Mouse (Mus musculus) MEL-GATA-1-ER (cell line): ENCODE data around the gene Zfp108.

Experiments used
- DNase-seq: peaks from one replicate; pipeline ENCODE4 v3.0.0-alpha.2; 2012; ENCODE audit warnings: low read depth; ENCODE audit errors: extremely low read depth

Zfp108 gene

GRCm38 (mm10) chr7:24280858-24281145 lies 26.2 kb downstream of the Zfp108 start:
- DNase-seq, result no peak

DNA sequence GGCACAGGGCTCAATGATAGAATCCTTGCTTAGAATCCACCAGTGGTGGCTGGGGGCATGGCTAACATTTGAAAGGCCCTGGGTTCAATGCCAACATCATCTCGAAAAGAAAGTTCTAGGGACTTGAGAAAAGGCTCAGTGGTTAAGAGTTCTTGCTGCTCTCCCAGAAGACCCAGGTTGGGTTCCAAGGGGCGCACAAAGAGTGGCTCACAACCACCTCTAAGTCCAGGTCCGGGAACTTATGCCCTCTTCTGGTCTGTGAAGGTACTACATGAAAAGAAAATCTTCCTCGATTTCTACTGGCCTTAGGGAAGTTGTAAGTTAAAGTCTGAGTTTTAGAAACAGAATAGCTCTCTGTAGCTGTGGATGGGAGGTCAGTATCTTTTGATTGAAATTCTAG lies 31.5 kb downstream of the Zfp108 start:
- no peak for DNase-seq

GRCm38 (mm10) chr7:24286916-24287315 lies 32.3 kb downstream of the Zfp108 start:
- DNase-seq, result no peak

DNA sequence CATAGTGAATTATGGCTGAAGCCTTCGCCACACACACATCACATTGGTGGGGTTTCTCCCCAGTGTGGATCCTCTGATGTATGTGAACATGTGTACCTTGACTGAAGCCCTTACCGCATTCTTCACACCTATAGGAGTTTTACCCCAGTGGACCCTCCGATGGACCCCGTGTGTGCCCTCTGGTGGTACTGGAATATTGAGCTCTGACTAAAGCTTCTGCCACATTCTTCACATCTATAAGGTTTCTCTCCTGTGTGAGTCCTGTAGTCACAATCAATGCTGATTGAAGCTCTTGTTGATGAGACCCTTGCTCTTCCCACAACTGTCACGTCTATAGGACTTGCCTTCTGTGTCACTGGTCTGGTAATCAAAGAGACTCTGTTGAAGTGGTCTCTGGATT lies 33.1 kb downstream of the Zfp108 start:
- DNase-seq, result no peak

DNA sequence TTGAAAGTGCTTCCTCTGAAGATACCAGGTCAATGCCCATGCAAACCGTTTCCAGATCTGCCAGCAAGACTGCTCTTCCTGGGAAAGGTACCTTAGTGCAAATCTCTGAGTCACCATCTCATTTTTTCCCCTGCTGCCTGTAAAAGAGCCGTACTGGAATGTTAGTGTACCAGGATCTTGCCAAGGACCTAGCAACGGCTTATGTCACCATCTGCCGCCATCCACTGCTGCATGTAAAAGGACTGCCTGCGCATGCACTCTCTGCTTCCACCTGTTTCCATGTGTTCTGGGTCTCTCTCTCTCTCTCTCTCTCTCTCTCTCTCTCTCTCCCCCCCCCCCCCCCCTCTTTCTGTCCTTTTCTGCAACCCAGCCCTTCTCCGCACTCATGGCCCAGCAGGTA lies 33.9 kb downstream of the Zfp108 start:
- no peak for DNase-seq

DNA sequence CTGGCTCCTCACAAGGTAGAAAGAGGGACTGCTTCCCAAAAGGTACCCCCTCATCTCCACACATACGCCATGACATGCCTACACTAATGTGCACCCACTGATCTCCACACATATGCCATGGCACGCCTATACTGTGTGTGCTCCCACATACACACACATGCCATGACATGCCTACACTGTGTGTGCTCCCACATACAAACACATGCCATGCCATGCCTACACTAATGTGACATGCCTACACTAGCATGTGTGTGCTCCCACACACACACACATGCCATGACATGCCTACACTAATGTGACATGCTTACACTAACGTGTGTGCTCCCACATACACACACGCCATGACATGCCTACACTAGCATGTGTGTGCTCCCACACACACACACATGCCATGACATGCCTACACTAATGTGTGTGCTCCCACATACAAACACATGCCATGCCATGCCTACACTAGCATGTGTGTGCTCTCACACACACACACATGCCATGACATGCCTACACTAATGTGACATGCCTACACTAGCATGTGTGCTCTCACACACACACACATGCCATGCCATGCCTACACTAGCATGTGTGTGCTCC lies 35.6 kb downstream of the Zfp108 start:
- DNase-seq, result no peak

- no peak for DNase-seq
Measured at GRCm38 (mm10) chr7:24291387-24292090, 36.9 kb downstream of the Zfp108 start.

DNA sequence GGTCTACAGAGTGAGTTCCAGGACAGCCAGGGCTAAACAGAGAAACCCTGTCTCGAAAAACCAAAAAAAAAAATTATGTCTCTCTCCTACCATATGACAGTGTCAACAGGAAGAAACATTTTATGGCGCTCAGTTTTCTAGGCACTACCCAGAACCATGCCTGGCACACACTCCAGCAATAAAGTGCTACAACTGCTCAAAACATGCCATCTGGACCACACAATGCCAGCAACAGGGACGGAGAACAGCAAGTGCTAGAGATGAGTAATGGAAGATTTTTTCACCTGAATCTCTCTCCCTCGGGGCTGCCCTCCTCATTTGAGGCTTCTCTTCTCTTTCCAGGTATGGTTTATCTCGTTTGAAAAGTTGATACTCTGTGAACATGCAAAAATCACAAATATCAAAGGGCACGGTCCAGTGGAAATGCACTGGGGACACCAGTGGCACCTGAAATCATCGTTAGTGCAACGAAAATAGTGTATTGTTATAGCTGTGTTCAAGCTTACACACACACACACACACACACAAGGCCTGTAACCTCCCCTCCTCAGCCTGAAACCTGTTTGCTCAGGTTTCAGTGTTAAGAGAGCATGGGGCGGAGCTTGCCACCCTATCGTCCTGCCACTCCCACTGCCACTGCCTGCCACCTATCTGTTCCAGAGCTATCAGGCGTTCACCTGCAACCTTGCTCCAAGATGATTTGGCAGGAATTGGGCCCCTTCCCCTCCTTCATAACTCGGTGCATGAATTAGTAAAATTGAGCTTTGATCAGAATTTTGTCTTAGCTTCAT lies 38.7 kb downstream of the Zfp108 start:
- DNase-seq, result no peak

GRCm38 (mm10) chr7:24294763-24295162 lies 40.2 kb downstream of the Zfp108 start:
- no peak for DNase-seq

DNA sequence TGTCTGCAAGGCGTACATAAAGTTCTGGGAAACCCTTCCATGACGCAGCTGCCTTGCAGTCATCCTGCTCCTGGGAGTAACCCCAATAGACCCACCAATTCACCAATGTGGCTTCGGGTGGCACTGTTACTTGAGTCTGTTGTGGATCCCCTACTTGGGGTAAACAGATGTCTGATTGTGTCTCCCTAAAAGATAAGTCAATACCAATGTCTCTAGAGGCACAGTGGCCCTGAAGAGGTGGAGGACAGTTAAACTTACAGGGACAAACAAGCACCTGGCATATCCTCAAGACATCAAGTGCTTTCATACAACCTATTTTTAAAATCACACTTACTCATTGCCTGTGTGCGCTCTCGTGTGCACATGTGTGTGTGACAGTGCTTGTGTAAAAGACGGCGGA lies 40.8 kb downstream of the Zfp108 start:
- no peak for DNase-seq

DNA sequence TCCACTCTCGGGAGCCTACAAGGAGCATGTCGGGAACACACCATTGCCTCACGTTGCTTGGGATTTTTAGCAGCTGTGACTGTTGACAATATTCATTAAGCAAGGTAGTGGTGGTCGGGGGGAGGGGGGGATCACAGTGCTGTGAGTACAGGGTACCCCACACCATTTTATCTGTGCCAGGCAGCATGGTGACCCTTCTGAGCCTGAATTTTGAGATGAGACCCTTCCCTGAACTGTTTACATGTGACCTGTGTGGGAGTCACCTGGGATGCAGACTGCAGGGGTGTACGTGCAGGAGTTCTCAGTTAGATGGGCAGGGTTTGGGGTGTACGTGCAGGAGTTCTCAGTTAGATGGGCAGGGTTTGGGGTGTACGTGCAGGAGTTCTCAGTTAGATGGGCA lies 41.8 kb downstream of the Zfp108 start:
- DNase-seq, result no peak

DNA sequence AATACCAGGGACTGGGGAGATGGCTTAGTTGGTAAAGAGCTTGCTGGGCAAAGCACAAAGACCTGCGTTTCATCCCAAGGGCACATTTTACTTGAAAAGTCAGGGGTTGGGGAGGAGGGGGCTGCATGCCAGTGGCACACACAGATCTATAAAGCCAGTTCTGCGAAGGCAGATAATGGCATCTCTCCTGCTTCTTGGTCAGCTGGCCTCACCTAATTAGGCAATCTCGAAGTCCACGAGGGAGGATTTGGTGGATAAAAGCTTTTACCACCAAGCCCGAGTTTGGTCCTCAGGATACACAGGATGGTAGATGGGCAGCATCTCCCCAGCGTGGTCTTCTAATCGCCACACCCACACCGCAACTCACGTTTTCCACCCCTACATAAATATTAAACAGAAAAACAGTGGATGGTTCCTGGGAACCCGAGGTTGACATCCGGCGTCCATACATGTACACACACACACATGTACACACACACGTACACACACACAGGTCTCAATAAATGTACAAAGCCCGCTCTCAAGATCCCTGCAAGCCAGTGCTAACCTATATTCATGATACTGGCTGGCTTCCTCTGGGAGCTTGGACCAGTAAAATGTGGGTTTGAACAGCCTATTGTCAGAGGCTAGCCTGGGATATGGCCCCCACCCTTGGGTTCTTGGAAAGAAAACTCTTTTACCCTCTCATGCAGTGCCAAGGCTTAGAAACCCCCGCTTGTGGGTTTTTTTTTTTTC lies 42.9 kb downstream of the Zfp108 start:
- no peak for DNase-seq

GRCm38 (mm10) chr7:24298635-24298972 lies 44.0 kb downstream of the Zfp108 start:
- DNase-seq, result no peak

DNA sequence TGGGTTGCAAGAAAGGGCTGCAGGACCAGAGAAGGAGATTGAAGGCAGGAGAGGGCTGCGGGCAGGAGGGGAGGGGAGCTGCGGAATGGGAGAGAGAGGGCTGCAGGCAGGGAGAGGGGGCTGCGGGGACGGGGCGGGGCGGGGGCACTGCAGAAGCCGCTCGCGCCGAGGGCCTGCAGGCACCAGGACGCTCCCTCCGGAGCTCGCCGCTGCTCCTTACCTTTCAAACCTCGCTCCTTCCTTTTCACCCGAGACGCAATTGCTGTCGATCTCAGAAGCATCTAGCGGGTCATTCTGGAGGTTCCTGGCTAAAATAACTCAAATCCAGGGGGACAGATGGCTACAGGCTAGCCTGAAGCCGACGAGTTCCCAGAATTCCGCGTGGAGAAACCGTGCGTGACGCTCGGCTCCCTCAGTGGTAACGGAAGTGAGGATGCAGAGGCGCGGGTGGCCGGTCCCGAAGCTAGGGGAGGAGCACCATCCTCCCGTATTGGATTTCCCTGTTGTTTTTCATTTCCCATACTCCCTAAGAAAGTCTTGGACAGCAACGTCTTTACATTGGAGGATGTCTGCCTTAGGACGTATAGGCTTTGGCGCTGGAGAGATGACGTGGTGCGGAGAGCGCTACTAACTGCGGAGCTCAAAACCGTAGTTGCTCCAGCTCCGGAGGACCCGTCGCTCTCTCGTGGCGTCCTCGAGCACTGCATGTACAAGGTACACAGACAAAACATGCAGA lies 44.5 kb downstream of the Zfp108 start:
- peak; percentile 78 for DNase-seq

- no peak for DNase-seq
Measured at GRCm38 (mm10) chr7:24299823-24300481, 45.4 kb downstream of the Zfp108 start.

DNA sequence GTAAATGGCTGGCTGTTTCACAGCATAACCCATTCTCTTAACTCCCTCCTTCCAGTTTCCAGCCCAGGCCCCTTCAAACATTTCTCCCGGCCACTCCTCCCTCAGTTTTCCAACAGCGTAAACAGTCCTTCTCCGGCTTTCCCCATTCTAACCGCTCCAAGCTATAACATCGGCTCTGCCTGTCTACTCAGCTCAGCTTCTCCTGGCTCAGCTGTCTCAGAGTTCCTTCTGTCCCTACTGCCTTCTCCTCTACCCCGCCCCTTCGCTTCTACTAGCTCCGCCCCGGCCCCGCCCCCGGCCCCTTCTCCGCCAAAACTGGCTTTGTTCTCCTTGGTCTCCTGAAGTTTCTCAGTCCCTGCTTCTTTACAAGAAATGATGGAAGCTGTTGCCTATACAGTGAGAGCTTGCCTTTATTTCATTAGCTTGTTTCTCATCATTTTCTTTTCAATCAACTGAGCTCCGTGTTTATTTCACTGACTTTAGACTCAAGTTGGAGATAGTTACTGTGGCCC lies 46.2 kb downstream of the Zfp108 start, which contains the start of gene Zfp61:
Gene Zfp61 (minus strand): TSS at position 462 of the 512 bp plus-strand sequence.
- DNase-seq, result no peak
